Mouse (Mus musculus): ENCODE measurements around the gene Zfand4.

DNA sequence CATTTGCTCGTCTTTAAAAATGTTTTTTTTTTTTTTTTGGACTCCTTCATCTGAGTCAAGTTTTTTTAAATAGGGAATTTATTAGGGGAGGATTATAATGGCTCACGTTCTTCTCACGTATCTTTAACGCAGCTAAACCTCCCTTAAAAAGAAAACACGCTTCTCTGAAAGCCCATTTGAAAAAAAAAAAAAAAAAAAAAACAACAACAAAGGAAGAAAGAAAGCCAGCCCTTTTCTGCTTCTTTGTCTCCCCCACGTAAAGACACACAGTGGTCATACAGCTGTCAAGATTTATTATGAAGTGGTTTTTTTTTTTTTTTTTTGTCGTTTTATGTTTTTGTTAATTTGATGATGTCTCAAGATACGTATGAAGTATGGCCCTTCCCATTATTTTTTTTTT is 74.5 kb downstream of the Zfand4 start:
- TF ChIP-seq POLR2A (IDR thresholded peaks at IDR 0.05; ENCODE audit: borderline replicate concordance, insufficient read depth, low read length) (no peak), CTCF (IDR thresholded peaks at IDR 0.05; ENCODE audit: borderline replicate concordance, insufficient read depth, low read depth, low read length) (no peak)

Data from cerebellum, adult 2 months (tissue).